Mouse (Mus musculus) forebrain, postnatal 0 days (tissue): ENCODE data around the gene Gen1. TPM values are rescaled to one million over a fixed set of nuclear protein-coding genes. Genes with fewer than 3 reads are reported as not detected.

Experiments
- ATAC-seq: fragments of 200-750 bp; cut with Nextera tagmentation; 2 replicates; pipeline ENCODE4 v1.8.0; 2017; ENCODE audit warnings: mild to moderate bottlenecking, moderate library complexity
- DNase-seq: peaks from one replicate; pipeline ENCODE4 v3.0.0-alpha.2; 2015
- H3K27ac ChIP-seq: fragments of 300-500 bp; sonication (generic); 2 replicates; pipeline ENCODE4 v1.5.1; 2014; ENCODE audit warnings: low read depth, mild to moderate bottlenecking, antibody characterized with exemption, low read length, moderate library complexity, mixed read lengths
- H3K27me3 ChIP-seq: fragments of 300-500 bp; sonication (generic); 2 replicates; pipeline ENCODE4 v1.6.1; 2014; ENCODE audit warnings: mild to moderate bottlenecking, low read length, mixed read lengths; ENCODE audit not compliant: insufficient read depth
- H3K36me3 ChIP-seq: fragments of 300-500 bp; sonication (generic); 2 replicates; pipeline ENCODE4 v1.6.1; 2014; ENCODE audit warnings: mild to moderate bottlenecking, moderate library complexity; ENCODE audit not compliant: insufficient read depth
- H3K4me1 ChIP-seq: fragments of 300-500 bp; sonication (generic); 2 replicates; pipeline ENCODE4 v1.6.1; 2014; ENCODE audit warnings: antibody characterized with exemption; ENCODE audit not compliant: insufficient read depth
- H3K4me2 ChIP-seq: fragments of 300-500 bp; sonication (generic); 2 replicates; pipeline ENCODE4 v1.6.1; 2014; ENCODE audit warnings: low read depth, mild to moderate bottlenecking, moderate library complexity
- H3K4me3 ChIP-seq: fragments of 300-500 bp; sonication (generic); 2 replicates; pipeline ENCODE4 v1.5.1; 2014; ENCODE audit warnings: low read depth, low read length, mixed read lengths
- H3K9ac ChIP-seq: fragments of 300-500 bp; sonication (generic); 2 replicates; pipeline ENCODE4 v1.6.1; 2014; ENCODE audit warnings: mild to moderate bottlenecking
- H3K9me3 ChIP-seq: fragments of 300-500 bp; sonication (generic); 2 replicates; pipeline ENCODE4 v1.6.1; 2016; ENCODE audit warnings: low read length
- CTCF ChIP-seq: sonication (generic); IDR thresholded peaks from 2 replicates; pipeline ENCODE4 v1.5.1; 2016; ENCODE audit warnings: antibody characterized with exemption, control low read depth, low read depth
- WGBS: fragments of 180-500 bp; shearing (Covaris S2); extraction: QIAGEN DNeasy Blood & Tissue Kit; methylation state at CpG from one replicate; pipeline ENCODE4 v1.1.7; 2014; 5-methylcytosine and 5-hydroxymethylcytosine counted together
- polyA plus RNA-seq: library from polyadenylated mRNA; unstranded; fragments of >200 nt; fragmentation: Nextera tagmentation; extraction: Ambion mirVana; gene quantifications from 2 replicates; pipeline ENCODE4 v1.2.1, GENCODE M21; 2015
- total RNA-seq: library from RNA; depleted of rRNA; stranded (reverse); fragments of >200 nt; gene quantifications from 2 replicates; pipeline ENCODE4 v1.2.3, GENCODE M21; 2014

The Gen1 gene
- total and polyA plus RNA-seq, 2 experiments from 2014 or later: 1.3 to 3.6 TPM

DNA sequence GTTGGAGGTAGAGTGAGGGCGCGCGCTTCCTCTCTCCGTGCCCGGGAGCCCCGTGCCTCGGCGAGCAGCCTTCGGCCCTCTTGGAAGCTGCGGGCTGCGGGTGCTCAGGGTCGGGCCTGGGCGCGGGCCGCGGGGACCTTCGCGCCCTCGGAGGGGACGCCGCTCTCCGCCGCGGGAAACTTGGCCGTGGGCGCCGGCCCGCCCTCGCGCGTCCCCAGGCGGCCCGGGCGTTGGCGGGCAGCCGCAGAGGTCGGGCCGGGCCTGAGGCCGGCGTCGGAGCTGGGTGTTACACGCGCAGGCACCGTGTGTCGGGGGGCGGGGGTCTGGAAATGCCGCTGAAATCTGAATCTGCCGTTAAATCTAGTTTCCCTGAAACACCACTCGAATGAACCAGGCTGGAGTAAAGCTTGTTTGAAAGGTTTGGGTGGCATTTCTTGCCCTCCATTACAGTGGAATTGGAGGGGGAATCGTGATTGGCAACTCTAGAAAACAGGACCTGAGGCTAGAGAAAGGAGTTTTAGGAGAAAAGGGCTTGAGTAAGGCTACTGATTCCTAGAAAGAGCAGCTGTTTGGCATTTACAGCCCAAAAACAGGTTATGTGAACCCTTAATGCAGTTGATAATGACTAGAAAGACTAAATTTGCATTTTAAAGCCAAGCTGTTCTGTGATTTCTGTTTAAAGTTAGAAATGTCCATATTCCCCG lies 833 bp upstream of the Gen1 start:
- ATAC-seq: peak; percentile 65

DNA sequence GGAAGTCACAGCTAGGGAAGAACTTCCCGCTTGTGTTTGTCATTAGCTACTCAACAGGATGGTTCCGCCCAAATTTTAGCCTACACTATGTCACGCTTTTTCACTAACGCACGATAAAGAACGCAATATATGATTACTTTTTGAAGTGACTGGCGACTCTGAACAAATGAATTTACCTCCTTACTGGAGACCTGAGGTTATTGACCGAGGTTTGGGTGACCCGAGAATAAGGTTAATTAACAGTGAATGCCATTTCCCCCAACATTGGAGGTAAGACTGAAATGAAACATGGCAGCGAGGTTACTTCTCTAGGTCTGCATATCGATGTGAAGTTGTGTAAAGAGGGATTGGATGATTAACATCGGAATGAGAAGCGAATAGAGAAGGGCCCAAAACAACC lies 706 bp downstream of the Gen1 start:
- Histone ChIP-seq H3K4me3 (peak overlapping the region; percentile 88), H3K27ac (no peak overlapping the region), H3K27me3 (no peaks in the 10 kb centered on the region), H3K4me2 (peak overlapping the region; percentile 94), H3K36me3 (no peaks in the 10 kb centered on the region), H3K4me1 (0 out of 2 replicates have a peak, but pooled peaks cover 21% of the 10 kb centered on the region), H3K9me3 (no peaks in the 10 kb centered on the region), H3K9ac (0 out of 2 replicates have a peak overlapping the region, but pooled peaks have one; percentile 87)
- ATAC-seq (no peak), DNase-seq (no peak)
- no peak for TF ChIP-seq CTCF
- WGBS: 6% methylated on average over 13 of the region's 13 CpGs

More for the DNA sequence above, 833 bp upstream of the Gen1 start:
- peak overlapping the region; percentile 88 for H3K4me3 ChIP-seq
- no peaks in the 10 kb centered on the region for H3K27me3 ChIP-seq
- H3K4me2 ChIP-seq: peak overlapping the region; percentile 94
- no peak for TF ChIP-seq CTCF
- 2% methylated on average over 51 of the region's 51 CpGs for WGBS
- peak; percentile 51 for DNase-seq
- peak overlapping the region; percentile 87 for H3K9ac ChIP-seq
- 0 out of 2 replicates have a peak, but pooled peaks cover 21% of the 10 kb centered on the region for H3K4me1 ChIP-seq
- H3K27ac ChIP-seq: peak overlapping the region; percentile 83
- H3K9me3 ChIP-seq: no peaks in the 10 kb centered on the region
- H3K36me3 ChIP-seq: no peaks in the 10 kb centered on the region

DNA sequence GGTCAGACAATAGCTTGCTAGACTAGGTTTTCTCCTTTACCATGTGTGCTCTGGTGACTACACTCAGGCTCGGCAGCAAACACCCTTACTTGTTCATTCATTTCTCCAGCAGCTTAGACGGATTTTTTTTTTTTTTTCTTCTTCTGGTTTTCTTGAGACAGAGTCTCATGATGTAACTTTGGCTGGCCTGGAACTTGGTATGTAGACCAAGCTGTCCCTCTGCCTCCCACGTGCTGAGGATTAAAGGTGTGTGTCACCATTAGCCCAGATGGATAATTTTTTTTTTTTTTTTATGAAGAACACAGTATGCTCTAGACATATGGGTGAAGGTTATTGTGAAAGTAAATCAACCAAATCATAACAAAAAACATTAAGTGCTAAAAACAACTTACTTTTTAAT lies 15.3 kb downstream of the Gen1 start:
- 82% methylated on average over 3 of the region's 3 CpGs for WGBS
- DNase-seq: no peak
- Histone ChIP-seq H3K9ac (no peak overlapping the region), H3K9me3 (no peaks in the 10 kb centered on the region), H3K36me3 (no peaks in the 10 kb centered on the region), H3K27me3 (no peaks in the 10 kb centered on the region), H3K4me1 (no peaks in the 10 kb centered on the region), H3K4me2 (no peak overlapping the region), H3K27ac (no peak overlapping the region), H3K4me3 (no peak overlapping the region)
- no peak for ATAC-seq
- no peak for TF ChIP-seq CTCF

DNA sequence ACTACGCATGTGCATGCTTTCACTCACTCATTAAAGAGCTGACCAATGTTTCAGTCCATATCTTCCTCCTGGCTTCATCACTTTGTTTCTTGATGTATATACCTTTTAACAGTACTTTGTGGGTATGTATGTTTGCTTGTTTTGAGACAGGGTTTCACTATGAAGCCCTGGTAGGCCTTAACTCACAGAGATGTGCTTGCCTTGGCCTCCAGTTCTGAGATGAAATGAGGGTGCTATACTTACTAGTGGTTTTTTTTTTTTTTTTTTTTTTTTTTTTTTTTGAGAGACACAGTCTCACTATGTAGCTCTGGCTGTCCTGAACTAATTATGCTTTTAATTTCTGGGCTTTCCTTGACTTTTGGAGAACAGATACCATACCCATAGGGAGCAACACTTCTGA lies 18.1 kb downstream of the Gen1 start:
- Histone ChIP-seq H3K36me3 (no peaks in the 10 kb centered on the region), H3K27me3 (no peaks in the 10 kb centered on the region), H3K9me3 (no peaks in the 10 kb centered on the region), H3K4me2 (no peak overlapping the region), H3K4me1 (no peaks in the 10 kb centered on the region), H3K9ac (no peak overlapping the region), H3K27ac (no peak overlapping the region), H3K4me3 (no peak overlapping the region)
- TF ChIP-seq CTCF: no peak
- ATAC-seq (no peak), DNase-seq (no peak)
- WGBS: 96% methylated on average over 1 of the region's 1 CpGs

DNA sequence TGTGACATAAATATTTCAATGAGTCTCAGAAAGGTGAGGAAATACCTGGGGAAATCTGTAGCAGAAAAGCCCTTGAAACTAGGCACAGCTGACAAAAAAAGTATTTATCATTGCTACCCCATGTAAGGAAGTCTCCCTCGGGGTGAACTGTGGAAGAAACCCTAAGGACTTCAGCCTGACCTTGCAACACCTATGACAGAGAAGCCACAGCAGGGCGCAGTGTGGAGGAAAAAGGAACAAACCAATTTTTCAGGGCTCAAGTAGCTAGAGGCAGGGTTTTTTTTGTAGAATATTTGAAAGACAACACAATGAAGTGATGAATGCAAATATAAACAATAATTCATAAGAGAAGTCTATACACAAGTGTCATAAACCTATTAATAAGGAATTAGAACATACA lies 29.6 kb downstream of the Gen1 start:
- H3K4me2 ChIP-seq: no peak overlapping the region
- no peaks in the 10 kb centered on the region for H3K9me3 ChIP-seq
- TF ChIP-seq CTCF: no peak
- H3K9ac ChIP-seq: no peak overlapping the region
- H3K4me3 ChIP-seq: no peak overlapping the region
- H3K36me3 ChIP-seq: no peaks in the 10 kb centered on the region
- 80% methylated on average over 2 of the region's 2 CpGs for WGBS
- ATAC-seq (no peak), DNase-seq (no peak)
- no peaks in the 10 kb centered on the region for H3K27me3 ChIP-seq
- H3K4me1 ChIP-seq: no peaks in the 10 kb centered on the region
- no peak overlapping the region for H3K27ac ChIP-seq

DNA sequence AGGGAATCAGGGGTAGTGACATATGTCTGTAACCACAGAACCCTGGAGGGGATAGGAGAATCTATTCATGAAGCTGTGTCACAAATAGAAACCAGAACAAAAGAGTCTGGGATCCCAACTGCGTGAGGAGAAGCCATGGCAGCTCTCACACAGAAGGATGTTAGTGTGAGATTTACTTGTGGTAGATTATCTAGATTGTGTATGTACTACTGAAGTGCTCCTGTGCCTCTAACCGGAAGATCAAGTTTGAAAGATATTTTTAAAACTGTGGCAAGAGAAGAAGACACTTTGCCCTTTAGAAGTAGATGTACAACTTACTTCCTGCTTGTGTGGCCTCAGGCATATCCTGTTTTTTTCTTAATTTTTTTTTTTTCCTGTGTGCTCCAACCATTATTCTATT lies 35.3 kb downstream of the Gen1 start:
- no peak for TF ChIP-seq CTCF

DNA sequence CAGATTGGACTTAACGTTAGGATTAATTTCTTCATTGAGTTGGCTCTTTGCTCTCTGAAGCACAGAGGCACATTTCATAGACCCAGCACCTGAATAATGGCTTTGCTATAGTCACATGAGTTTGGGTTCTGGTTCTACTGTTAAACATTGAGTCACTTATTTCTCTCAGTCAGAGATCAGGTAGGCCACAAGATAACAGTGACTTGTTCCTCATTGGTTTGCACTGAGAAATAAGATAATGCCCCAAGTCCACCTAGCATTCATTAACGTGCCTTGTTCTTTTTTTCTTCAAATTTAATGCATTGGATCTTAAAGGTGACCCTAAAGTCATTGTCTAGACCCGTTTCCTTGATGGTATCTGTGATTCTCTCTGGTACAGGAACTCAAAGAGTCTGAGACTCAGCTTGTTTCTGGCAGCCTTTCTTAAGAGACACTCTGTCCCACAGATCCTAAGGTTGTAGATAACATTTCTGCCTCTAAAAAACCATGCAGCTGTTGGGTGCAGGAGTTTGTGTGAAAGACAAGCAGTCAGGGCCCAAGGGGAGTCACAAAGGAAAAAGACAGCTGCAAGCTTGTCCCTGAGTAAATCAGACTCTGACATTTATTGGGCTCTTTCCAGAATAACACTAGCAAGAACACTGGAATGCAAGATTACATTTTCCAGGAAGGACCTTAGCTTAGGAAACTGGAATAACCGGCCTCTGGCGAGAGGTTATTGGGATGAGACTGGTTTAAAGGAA lies 38.9 kb downstream of the Gen1 start:
- Histone ChIP-seq H3K4me2 (no peak overlapping the region), H3K36me3 (no peaks in the 10 kb centered on the region), H3K9me3 (no peaks in the 10 kb centered on the region), H3K27ac (no peak overlapping the region), H3K4me1 (no peaks in the 10 kb centered on the region), H3K27me3 (no peaks in the 10 kb centered on the region), H3K9ac (no peak overlapping the region), H3K4me3 (no peak overlapping the region)
- TF ChIP-seq CTCF: no peak
- WGBS: 83% methylated on average over 5 of the region's 5 CpGs
- ATAC-seq (no peak), DNase-seq (no peak)

More for the DNA sequence above, 35.3 kb downstream of the Gen1 start:
- ATAC-seq (no peak), DNase-seq (no peak)
- Histone ChIP-seq H3K4me1 (no peaks in the 10 kb centered on the region), H3K4me3 (no peak overlapping the region), H3K9ac (no peak overlapping the region), H3K9me3 (no peaks in the 10 kb centered on the region), H3K27ac (no peak overlapping the region), H3K36me3 (no peaks in the 10 kb centered on the region), H3K27me3 (no peaks in the 10 kb centered on the region), H3K4me2 (no peak overlapping the region)
- 70% methylated on average over 2 of the region's 2 CpGs for WGBS
